Mouse (Mus musculus) small intestine, adult 2 months (tissue): ENCODE measurements around the gene Unc5cl.

Experiments used
- CTCF ChIP-seq: fragments of 200-500 bp; IDR thresholded peaks from 2 replicates; pipeline ENCODE4 v1.5.1; 2012; ENCODE audit warnings: low read depth, mild to moderate bottlenecking, control low read depth, inconsistent platforms, low read length, moderate library complexity, mixed read lengths; ENCODE audit not compliant: insufficient replicate concordance, insufficient read length; ENCODE audit errors: extremely low read depth
- POLR2A ChIP-seq: fragments of 200-500 bp; IDR thresholded peaks from 2 replicates; pipeline ENCODE4 v1.6.1; 2012; ENCODE audit warnings: low read depth, mild to moderate bottlenecking, control low read depth, inconsistent platforms, low read length, moderate library complexity

DNA sequence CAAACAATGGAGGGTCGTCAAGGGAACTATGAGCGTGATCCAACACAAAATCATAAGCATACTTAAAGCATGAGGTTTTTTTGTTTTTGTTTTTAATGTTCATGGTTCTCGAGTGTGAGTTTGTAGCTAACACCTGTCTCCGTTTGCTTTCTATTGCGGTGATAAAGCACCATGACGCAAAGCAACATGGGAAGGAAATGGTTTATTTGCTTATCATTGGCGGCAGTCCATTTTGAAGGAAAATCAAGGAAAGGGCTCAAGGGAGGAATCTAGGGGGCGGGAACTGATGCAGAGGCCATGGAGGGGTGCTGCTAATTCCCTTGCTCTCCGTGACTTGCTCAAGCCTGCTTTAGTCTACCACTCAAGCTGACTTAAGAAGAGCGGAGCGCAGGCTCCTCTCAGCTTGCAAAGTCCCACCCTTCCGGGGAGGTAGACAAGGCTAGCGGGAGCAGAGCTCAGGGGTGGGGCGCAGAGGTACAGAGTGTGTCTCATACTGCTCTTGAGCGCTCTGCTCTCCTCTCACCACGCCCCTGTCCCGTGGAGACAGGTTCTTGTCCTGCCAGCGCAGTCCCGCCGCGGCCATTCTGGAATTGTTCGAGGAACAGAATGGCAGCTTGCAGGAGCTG is 12.2 kb downstream of the Unc5cl start:
- TF ChIP-seq CTCF, result no peak
- TF ChIP-seq POLR2A, result no peak
